Mouse (Mus musculus) thymus, postnatal 4 days (tissue): Measurements from ENCODE around the gene Ntsr1.
A peak's percentile ranks its signal among the peaks of the same experiment; 100 is the strongest.

Experiments used
- DNase-seq: peaks from one replicate; pipeline ENCODE4 v3.0.0; 2021

The Ntsr1 gene

DNA sequence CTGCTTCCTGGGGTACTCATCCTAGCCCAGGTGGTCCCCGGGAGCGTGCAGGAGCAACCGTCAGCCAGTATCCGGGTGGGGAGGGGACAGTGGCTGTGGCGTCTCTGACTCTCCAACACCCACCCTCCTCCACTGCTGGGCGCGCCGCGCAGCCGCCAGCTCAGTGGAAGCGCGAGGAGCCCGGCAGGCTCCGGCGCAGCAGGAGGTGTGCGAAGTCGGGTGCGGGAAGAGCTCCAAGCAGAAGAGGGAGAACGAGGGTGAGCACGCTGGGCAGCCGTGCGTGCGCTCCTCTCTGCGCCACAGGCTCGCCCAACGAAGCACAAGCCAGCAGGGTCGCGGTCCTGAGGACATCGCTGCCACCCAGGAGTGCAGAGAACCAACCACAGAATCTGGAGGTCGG lies at the start of gene Ntsr1:
Ntsr1 (plus strand) TSS at position 236 of the 400 bp plus-strand sequence.
- no peak for DNase-seq

GRCm38 (mm10) chr2:180450529-180450928 lies 49.2 kb upstream of the Ntsr1 start:
- no peak for DNase-seq

GRCm38 (mm10) chr2:180455723-180456698 lies 43.8 kb upstream of the Ntsr1 start, which contains the start of gene Slco4a1:
Slco4a1 (plus strand) TSS chr2:180456245.
- peak; percentile 95 for DNase-seq

GRCm38 (mm10) chr2:180456705-180457104 lies 43.1 kb upstream of the Ntsr1 start:
- peak; percentile 64 for DNase-seq

DNA sequence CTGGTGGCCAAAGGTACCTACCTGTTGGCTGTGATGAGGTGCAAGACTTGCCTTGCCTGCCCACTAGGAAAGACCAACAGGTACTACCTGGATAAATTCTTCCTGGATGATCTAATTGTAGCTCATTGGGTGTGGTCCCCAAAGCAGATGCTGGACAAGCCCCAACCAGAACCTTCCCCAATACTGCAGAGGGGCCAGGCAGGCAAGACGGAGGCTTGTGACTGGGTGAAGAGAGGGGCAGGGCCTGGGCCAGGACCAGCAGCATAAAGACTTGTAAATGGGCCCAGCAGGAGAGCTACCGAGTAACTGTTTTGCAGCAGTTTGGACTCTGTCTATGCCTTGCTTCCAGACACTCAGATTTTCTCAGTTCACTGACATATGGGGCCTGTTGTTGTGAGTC lies 42.1 kb upstream of the Ntsr1 start:
- DNase-seq = no peak

- DNase-seq = no peak
Measured at GRCm38 (mm10) chr2:180459437-180459836, 40.3 kb upstream of the Ntsr1 start.

GRCm38 (mm10) chr2:180460801-180461200 lies 39.0 kb upstream of the Ntsr1 start:
- DNase-seq = no peak

DNA sequence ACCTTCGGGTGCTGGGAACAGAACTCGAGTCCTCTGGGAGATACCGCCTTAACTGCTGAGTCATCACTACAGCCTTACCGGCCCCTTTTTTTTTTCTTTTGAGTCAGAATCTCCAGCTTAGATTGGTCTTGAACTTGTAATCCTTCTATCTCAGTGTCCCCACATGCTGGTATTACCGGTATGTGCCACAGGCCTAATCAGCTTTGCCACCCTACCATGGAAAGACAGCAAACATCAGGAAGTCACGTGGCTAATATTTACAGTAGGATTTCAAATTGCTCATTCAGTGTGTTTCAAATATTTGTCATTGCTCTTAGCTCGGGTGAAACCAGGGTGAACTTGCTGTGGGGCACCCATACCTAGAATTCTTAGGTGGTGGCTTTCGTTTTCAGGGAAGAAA lies 37.2 kb upstream of the Ntsr1 start:
- DNase-seq = no peak

DNA sequence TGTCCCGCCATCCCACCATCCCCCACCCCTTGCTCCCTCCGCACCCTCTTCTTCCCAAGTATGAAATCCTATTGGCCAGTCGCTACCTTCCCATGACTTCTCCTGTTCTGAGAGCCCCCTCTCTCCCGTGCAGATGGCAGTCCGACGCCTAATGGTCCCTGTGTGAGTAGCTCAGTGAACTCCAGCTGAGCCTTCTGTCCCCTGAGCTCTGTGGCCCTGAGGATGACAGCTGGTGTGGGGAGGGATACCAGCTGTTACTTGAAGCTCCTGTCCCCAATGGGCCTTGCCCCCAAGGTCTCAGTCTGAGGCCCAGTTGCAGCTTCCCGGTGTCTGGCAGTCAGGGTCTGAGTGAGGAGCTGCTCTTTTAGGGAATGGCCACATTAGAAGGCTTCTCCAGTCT lies 33.3 kb upstream of the Ntsr1 start:
- DNase-seq = no peak

GRCm38 (mm10) chr2:180468871-180469270 lies 30.9 kb upstream of the Ntsr1 start:
- DNase-seq = no peak

DNA sequence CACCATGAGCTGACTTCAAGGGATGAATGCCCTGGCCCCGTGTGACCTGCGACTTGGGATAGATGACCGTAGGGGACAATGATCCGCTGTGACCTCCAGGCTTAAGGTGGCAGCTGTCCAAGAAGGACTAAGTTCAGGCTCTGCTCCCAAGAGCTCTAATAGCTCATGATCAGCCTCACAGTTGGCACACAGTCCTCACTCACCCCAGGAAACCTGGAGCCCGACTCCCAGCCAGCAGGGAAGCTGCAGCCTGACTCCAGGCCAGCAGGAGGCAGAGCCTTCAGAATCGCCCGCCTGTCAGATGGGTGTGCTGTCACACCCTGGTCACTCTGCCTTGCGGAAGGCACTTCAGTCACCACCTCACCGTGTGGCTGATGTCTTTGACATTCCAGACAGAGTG lies 30.0 kb upstream of the Ntsr1 start:
- DNase-seq = no peak

GRCm38 (mm10) chr2:180472306-180473079 lies 27.3 kb upstream of the Ntsr1 start:
- peak; percentile 63 for DNase-seq

DNA sequence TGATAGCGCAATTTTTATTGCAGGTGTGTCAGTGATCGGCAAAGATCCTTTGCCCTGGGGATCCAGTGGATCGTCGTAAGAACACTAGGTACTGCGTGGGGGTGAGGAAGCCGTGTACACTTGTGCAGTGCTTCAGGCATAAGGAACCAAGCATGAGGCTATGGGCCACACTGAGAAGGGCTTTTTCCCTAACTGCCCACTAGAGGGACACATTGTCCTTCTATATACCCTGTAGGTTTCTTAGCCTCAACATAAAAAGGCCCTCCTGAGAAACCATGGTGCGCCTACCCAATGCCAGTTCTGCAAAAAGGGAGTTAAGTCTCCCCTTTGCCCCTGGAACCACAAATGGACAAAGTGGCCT lies 26.7 kb upstream of the Ntsr1 start:
- DNase-seq = peak; percentile 45

DNA sequence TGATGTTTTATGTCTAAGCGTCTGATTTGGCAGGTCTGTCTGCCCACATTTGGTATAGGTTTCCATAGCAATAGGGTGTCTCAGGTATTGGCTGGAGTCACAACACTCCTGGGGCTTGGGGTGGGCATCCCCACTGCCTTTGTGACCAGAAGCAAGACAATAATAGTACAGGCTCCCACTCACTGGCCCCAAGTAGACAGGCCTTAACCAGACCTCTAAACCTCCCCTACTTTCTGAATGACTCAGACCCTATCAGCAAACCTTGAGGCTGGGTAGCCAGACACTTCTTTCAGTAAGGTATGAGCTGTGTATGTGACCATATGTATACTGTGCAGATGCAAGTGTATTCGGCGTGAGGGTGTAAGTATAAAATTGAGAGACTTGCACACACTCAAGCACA lies 24.9 kb upstream of the Ntsr1 start:
- no peak for DNase-seq

- DNase-seq = no peak
Measured at GRCm38 (mm10) chr2:180482274-180482673, 17.5 kb upstream of the Ntsr1 start.

DNA sequence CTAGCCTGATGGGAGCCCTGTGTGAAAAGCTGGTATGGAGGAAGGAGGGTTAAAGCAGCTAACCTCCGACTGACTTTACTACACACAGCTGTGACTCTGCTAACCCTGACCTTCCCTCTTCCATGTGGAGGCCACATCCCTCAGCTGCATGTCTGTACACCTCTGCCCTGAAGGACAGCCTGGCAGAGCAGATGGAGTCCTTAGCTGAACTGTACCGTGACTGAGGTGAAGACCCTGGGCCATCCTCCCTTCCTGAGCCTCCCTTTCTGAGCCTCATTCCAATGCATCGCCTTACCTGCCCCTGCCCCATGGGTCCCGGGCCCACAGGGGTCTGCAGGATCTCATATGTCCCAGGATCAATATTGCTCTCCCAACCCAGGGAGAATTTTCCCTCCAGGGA lies 14.9 kb upstream of the Ntsr1 start:
- DNase-seq = no peak

- no peak for DNase-seq
Measured at GRCm38 (mm10) chr2:180485306-180485705, 14.5 kb upstream of the Ntsr1 start.

- no peak for DNase-seq
Measured at GRCm38 (mm10) chr2:180488210-180488751, 11.5 kb upstream of the Ntsr1 start.

DNA sequence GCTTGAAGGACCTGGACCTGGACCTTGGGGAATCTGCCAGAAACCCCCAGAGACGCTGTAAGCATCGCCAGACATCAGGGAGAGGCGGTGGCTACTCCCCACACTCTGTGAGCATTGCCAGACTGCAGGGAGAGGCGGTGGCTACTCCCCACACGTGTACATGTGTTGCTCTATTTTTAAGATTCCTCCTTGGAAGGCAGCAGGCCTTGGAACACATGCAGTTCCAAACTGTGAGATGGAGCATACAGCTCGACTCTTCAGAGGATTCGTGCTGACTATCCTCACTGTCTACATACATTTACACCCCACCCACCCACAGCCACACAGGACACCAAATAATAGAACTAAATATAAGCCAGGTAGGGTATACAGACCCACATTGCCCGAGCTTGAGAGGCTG lies 3.9 kb upstream of the Ntsr1 start:
- DNase-seq = no peak

DNA sequence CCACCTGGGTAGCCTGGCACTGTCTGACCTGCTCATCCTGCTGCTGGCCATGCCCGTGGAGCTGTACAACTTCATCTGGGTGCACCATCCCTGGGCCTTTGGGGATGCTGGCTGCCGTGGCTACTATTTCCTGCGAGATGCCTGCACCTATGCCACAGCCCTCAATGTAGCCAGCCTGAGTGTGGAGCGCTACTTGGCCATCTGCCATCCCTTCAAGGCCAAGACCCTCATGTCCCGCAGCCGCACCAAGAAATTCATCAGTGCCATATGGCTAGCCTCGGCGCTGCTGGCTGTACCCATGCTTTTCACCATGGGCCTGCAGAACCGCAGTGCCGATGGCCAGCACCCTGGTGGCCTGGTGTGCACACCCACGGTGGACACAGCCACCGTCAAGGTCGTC lies 950 bp downstream of the Ntsr1 start:
- DNase-seq = no peak

DNA sequence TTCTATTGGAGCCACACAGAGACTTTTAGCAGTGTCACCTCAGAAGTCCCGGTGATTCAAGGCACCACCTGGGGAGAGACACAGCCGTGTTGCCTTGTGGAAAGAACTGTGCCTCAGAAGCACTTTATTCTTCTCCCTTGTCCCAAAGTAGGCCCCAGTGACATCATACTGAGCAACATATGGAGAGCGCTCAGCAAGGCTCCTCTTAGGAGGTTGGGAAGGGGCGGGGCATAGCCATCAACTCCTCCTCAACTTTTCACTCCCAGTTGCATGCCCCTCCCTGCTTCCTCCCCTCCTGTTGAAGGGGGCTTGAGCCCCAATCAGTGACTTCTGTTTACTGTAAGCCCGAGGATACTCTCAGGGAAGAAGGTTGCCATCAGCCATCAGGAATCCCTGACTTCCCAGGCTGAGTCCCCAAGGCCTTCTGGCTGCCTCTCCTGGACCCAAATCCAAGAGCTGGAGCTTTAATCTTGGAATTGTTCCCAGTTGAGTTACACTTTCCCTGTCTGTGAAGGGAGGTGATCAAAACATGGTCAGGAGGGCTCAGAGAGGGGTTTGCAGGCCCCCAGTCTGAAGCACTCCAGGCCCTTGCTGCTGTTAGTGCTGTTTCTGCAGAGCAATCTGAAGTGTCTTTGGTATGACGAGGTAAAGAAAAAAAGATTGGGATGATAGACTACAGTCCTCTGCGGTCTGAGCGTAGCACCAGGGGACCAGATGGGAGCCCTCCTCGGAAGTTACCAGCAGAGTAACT lies 1.6 kb downstream of the Ntsr1 start:
- no peak for DNase-seq

DNA sequence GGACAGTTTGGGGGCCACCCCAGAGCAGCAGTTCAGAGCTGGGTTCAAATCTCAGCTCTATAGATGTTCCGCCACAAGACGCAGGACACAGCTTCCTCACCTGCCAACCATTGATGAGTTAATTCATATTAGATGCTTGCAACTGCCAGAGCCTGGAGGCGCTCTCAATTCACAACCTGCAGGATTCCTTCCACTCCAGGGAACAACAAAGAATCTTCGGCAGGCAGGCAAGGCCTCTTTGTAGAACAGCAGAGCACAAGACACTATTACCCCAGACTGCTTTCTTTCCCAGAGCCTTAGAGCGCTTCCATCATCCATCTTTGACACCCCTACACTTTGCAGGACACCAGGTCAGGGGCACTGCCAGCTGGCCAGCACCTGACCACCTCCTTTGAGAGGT lies 6.5 kb downstream of the Ntsr1 start:
- no peak for DNase-seq
